Mouse (Mus musculus): Measurements from ENCODE around the gene Fras1. TPM values are rescaled to one million over a fixed set of nuclear protein-coding genes. Genes with fewer than 3 reads are reported as not detected.

The Fras1 gene
- polyA plus RNA-seq, 1 experiment from 2014 or later, result 17.0 TPM

- H3K9ac ChIP-seq, result no peak overlapping the region
- no peak overlapping the region for H3K27ac ChIP-seq
- H3K9me3 ChIP-seq, result no peaks in the 10 kb centered on the region
- 36% methylated on average over 10 of the region's 10 CpGs for WGBS
- no peak for ATAC-seq
- no peaks in the 10 kb centered on the region for H3K36me3 ChIP-seq
- peak overlapping the region; percentile 50 for H3K4me3 ChIP-seq (replicated peaks)
- H3K27me3 ChIP-seq (replicated peaks), result no peaks in the 10 kb centered on the region
- H3K4me1 ChIP-seq (replicated peaks), result peaks cover 7% of the 10 kb centered on the region; the same call in 1 of the 2 replicates
- peak overlapping the region; percentile 94 for H3K4me2 ChIP-seq (replicated peaks)
These were observed 420.3 kb downstream of the Fras1 start for GRCm38 (mm10) chr5:96793953-96794635.

DNA sequence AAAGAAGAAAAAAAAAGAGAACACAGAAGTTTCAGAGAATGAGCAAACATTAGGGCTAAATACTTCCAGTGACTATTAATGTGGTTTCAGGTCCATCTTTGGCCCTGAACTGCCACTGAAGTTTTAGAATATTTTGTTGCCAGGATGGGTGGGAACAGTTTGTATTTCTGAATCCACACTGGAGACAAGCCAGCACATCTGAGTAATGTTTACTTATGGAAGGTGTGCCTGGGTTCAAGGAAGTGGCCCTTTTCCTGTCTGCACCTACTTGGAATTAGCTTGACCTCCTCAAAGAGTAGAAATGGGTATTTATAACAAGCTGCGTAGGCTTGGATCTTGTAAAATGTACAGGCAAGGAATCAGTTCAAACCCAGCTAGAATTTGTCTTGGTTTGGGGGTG lies 422.0 kb downstream of the Fras1 start:
- WGBS, result 82% methylated on average over 1 of the region's 1 CpGs
- Histone ChIP-seq H3K9ac (no peak overlapping the region), H3K27me3 (replicated peaks) (no peaks in the 10 kb centered on the region), H3K4me1 (replicated peaks) (peaks cover 7% of the 10 kb centered on the region; the same call in 1 of the 2 replicates), H3K27ac (no peak overlapping the region), H3K4me3 (replicated peaks) (no peak overlapping the region), H3K4me2 (replicated peaks) (no peak overlapping the region), H3K9me3 (no peaks in the 10 kb centered on the region), H3K36me3 (no peaks in the 10 kb centered on the region)
- no peak for ATAC-seq

DNA sequence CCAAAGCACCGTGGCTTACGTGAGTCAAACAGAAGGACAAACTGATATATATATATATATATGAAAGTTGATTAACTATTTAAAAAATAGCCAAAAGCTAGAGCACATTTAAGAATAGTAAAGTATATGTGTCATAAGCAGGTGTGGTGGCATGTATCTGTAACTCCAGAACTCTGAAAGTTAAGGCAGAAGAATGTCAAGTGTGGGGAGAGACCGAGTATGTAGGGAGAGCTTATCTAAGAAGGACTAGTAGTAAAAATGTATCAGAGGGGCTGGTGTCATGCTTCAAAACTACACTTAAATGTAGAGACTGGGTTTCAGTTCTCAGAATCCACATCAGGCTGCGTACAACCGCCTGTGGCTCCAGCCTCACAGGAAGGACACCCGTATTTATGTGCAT lies 423.7 kb downstream of the Fras1 start:
- ATAC-seq, result no peak
- WGBS, result 92% methylated on average over 6 of the region's 6 CpGs
- Histone ChIP-seq H3K27ac (no peak overlapping the region), H3K9ac (no peak overlapping the region), H3K4me1 (replicated peaks) (peaks cover 12% of the 10 kb centered on the region; the same call in 1 of the 2 replicates), H3K4me3 (replicated peaks) (no peak overlapping the region), H3K9me3 (no peaks in the 10 kb centered on the region), H3K27me3 (replicated peaks) (no peaks in the 10 kb centered on the region), H3K36me3 (no peaks in the 10 kb centered on the region), H3K4me2 (replicated peaks) (no peak overlapping the region)

- no peaks in the 10 kb centered on the region for H3K9me3 ChIP-seq
- 89% methylated on average over 9 of the region's 9 CpGs for WGBS
- peaks cover 8% of the 10 kb centered on the region; the same call in 1 of the 2 replicates for H3K4me1 ChIP-seq (replicated peaks)
- ATAC-seq, result no peak
- H3K4me2 ChIP-seq (replicated peaks), result no peak overlapping the region
- H3K9ac ChIP-seq, result no peak overlapping the region
- no peak overlapping the region for H3K27ac ChIP-seq
- no peak overlapping the region for H3K4me3 ChIP-seq (replicated peaks)
- H3K27me3 ChIP-seq (replicated peaks), result no peaks in the 10 kb centered on the region
- H3K36me3 ChIP-seq, result no peaks in the 10 kb centered on the region
These were observed 425.4 kb downstream of the Fras1 start for GRCm38 (mm10) chr5:96799165-96799564.

- no peak for ATAC-seq
- no peaks in the 10 kb centered on the region for H3K27me3 ChIP-seq (replicated peaks)
- no peak overlapping the region for H3K4me3 ChIP-seq (replicated peaks)
- no peak overlapping the region for H3K9ac ChIP-seq
- 73% methylated on average over 9 of the region's 9 CpGs for WGBS
- peaks cover 5% of the 10 kb centered on the region; the same call in 1 of the 2 replicates for H3K4me1 ChIP-seq (replicated peaks)
- no peaks in the 10 kb centered on the region for H3K36me3 ChIP-seq
- no peak overlapping the region for H3K4me2 ChIP-seq (replicated peaks)
- no peaks in the 10 kb centered on the region for H3K9me3 ChIP-seq
- H3K27ac ChIP-seq, result no peak overlapping the region
These were observed 426.2 kb downstream of the Fras1 start for GRCm38 (mm10) chr5:96799969-96800368.

GRCm38 (mm10) chr5:96802185-96802584 lies 428.4 kb downstream of the Fras1 start:
- no peak overlapping the region for H3K4me3 ChIP-seq (replicated peaks)

DNA sequence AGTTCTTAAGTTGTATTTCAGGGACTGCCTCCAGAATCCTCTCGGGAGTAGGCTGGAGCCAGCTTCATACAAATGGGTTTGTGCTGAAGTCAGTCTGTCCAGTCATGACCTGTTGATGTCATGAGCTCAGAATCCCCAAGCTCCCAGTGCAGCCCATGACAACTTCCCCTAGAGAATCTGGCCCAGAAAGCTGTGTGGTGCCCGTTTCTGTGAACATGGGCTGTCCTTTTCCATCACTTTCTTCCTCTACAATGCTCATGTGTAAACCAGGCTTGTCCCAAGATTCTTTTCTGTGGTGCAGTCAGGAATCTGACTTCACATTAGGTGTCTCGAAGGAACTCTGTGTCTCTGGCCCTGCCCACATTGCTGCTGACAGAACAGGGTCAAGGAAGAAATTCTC lies 429.3 kb downstream of the Fras1 start:
- no peak for ATAC-seq
- Histone ChIP-seq H3K4me1 (replicated peaks) (peaks cover 5% of the 10 kb centered on the region; the same call in 1 of the 2 replicates), H3K27ac (0 out of 2 replicates have a peak overlapping the region, but pooled peaks have one; percentile 27), H3K4me2 (replicated peaks) (no peak overlapping the region), H3K9me3 (no peaks in the 10 kb centered on the region), H3K9ac (no peak overlapping the region), H3K27me3 (replicated peaks) (no peaks in the 10 kb centered on the region), H3K4me3 (replicated peaks) (no peak overlapping the region), H3K36me3 (no peaks in the 10 kb centered on the region)
- 38% methylated on average over 3 of the region's 3 CpGs for WGBS

More at GRCm38 (mm10) chr5:96802185-96802584, 428.4 kb downstream of the Fras1 start:
- Histone ChIP-seq H3K36me3 (no peaks in the 10 kb centered on the region), H3K4me2 (replicated peaks) (0 out of 2 replicates have a peak overlapping the region, but pooled peaks have one; percentile 5), H3K27me3 (replicated peaks) (no peaks in the 10 kb centered on the region), H3K9ac (no peak overlapping the region), H3K4me1 (replicated peaks) (peaks cover 5% of the 10 kb centered on the region; the same call in 1 of the 2 replicates), H3K9me3 (no peaks in the 10 kb centered on the region), H3K27ac (no peak overlapping the region)
- 17% methylated on average over 7 of the region's 7 CpGs for WGBS
- ATAC-seq, result peak; percentile 64

DNA sequence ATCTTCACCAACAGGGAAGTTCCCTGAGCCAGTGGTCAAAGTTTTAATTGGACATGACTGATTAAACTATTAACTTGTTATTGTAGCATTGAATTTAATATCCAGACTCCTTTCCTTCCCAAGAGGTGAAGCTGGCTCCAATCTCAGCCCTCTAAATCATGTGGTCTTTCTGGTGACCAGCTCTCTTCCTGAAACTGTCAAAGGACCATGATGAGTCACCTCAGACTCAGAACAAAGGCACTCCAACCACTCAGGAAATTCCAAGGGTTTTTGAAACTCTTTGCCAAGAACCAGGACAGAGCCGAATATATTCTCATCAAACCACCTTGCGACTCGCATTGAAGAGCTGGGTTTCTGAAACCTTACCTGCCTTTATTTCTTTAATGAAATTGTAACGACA lies 430.5 kb downstream of the Fras1 start:
- Histone ChIP-seq H3K9ac (no peak overlapping the region), H3K27me3 (replicated peaks) (no peaks in the 10 kb centered on the region), H3K27ac (no peak overlapping the region), H3K4me1 (replicated peaks) (peaks cover 5% of the 10 kb centered on the region; the same call in 1 of the 2 replicates), H3K4me3 (replicated peaks) (no peak overlapping the region), H3K4me2 (replicated peaks) (no peak overlapping the region), H3K9me3 (no peaks in the 10 kb centered on the region), H3K36me3 (no peaks in the 10 kb centered on the region)
- no peak for ATAC-seq
- 64% methylated on average over 4 of the region's 4 CpGs for WGBS

GRCm38 (mm10) chr5:96804813-96805212 lies 431.1 kb downstream of the Fras1 start:
- H3K4me2 ChIP-seq (replicated peaks), result no peak overlapping the region
- H3K36me3 ChIP-seq, result no peaks in the 10 kb centered on the region
- H3K9ac ChIP-seq, result no peak overlapping the region
- no peak overlapping the region for H3K4me3 ChIP-seq (replicated peaks)
- no peak overlapping the region for H3K27ac ChIP-seq
- WGBS, result 73% methylated on average over 3 of the region's 3 CpGs
- no peak for ATAC-seq
- H3K4me1 ChIP-seq (replicated peaks), result peaks cover 5% of the 10 kb centered on the region; the same call in 1 of the 2 replicates
- H3K27me3 ChIP-seq (replicated peaks), result no peaks in the 10 kb centered on the region
- H3K9me3 ChIP-seq, result no peaks in the 10 kb centered on the region

- Histone ChIP-seq H3K4me1 (replicated peaks) (no peaks in the 10 kb centered on the region), H3K36me3 (no peaks in the 10 kb centered on the region), H3K4me2 (replicated peaks) (no peak overlapping the region), H3K9me3 (no peaks in the 10 kb centered on the region), H3K27ac (no peak overlapping the region), H3K27me3 (replicated peaks) (no peaks in the 10 kb centered on the region), H3K9ac (no peak overlapping the region), H3K4me3 (replicated peaks) (no peak overlapping the region)
- no peak for ATAC-seq
- 74% methylated on average over 4 of the region's 4 CpGs for WGBS
These were observed 436.9 kb downstream of the Fras1 start for GRCm38 (mm10) chr5:96810620-96811019.

DNA sequence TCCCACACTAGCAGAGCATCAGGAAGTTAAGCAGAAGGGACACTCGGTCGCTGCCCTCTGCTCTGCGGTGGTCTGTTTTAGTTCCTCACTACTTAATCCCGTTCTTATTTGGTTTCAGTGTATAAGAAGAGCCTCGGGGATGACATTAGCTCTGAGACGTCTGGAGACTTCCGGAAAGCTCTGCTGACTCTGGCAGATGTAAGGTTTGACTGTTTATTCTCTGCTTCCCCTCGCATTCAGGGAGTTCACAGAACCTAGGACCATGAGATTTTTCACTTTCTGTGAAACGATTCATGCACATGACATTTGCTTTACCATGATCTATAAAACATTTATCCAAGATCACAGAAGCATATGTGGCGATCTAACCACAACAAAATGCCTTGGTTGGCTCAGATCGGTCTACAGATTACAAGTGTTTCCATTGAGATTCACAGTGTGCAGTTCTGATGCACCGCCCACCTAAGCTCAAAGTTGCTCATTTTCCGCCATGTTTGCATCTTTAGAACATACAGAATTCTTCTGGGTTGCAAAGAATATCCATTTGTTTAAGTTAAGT lies 451.1 kb downstream of the Fras1 start:
- WGBS, result 69% methylated on average over 13 of the region's 13 CpGs
- no peak for ATAC-seq
- Histone ChIP-seq H3K4me3 (replicated peaks) (no peak overlapping the region), H3K27me3 (replicated peaks) (no peaks in the 10 kb centered on the region), H3K9me3 (no peaks in the 10 kb centered on the region), H3K9ac (no peak overlapping the region), H3K36me3 (no peaks in the 10 kb centered on the region), H3K27ac (no peak overlapping the region), H3K4me2 (replicated peaks) (no peak overlapping the region), H3K4me1 (replicated peaks) (no peaks in the 10 kb centered on the region)

DNA sequence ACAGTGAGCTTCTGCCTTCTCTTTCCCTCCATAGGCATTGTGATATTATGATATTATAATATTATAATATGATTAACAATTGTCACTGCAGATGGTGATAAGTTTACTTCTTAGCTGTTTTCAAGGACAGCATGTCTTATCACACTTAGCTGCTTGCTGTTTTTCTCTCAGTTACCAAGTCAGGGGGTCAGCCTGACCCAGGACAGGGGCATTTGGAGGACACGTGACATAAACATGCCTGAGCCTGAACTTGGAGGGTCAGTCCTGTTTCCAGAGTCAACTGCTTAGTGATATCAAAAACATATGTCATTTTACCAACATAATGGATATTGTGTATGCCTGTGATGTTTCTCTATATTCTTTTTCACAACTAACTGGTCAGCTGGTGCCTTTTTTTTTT lies 453.4 kb downstream of the Fras1 start:
- 59% methylated on average over 1 of the region's 1 CpGs for WGBS
- no peak overlapping the region for H3K27ac ChIP-seq
- no peak overlapping the region for H3K4me2 ChIP-seq (replicated peaks)
- no peaks in the 10 kb centered on the region for H3K36me3 ChIP-seq
- no peak overlapping the region for H3K4me3 ChIP-seq (replicated peaks)
- H3K27me3 ChIP-seq (replicated peaks), result no peaks in the 10 kb centered on the region
- no peaks in the 10 kb centered on the region for H3K9me3 ChIP-seq
- no peak for ATAC-seq
- no peaks in the 10 kb centered on the region for H3K4me1 ChIP-seq (replicated peaks)
- no peak overlapping the region for H3K9ac ChIP-seq

Measured in intestine, embryonic 15.5 days (tissue).